Mouse (Mus musculus) embryonic stem cell, embryonic (primary cell): Measurements from ENCODE around the gene Mgst3.

Experiments used
- CTCF ChIA-PET, 4 experiments: fragments of 300-600 bp in 2 of 4; fragments of 350-600 bp in 2 of 4; sonication (Branson Sonifier 250); formaldehyde crosslinking; loops; one replicate each; lab custom pipeline; 2022; ENCODE audit warnings: inconsistent platforms in 2 of 4; lab: Charles Lee
- POLR2A ChIA-PET, 4 experiments: fragments of 300-600 bp in 2 of 4; fragments of 350-600 bp in 2 of 4; sonication (Branson Sonifier 250); formaldehyde crosslinking; loops; one replicate each; lab custom pipeline; 2022; ENCODE audit warnings: antibody characterized with exemption in 4 of 4, inconsistent platforms in 1 of 4; lab: Charles Lee

Gene Mgst3

GRCm38 (mm10) chr1:167392687-167393086, 954 bp downstream of the Mgst3 start:
- ChIA-PET POLR2A (interaction anchor here in 2 of 4 experiments (0.7 to 3.2 kb wide), 11 partner anchors 12 to 298 kb away, joined by 3 to 22 read pairs (median 9); partner anchors contain the start of gene Aldh9a1 (in 1 of the 2)), CTCF (interaction anchor here (0.6 to 2.9 kb wide), 16 partner anchors 8 to 567 kb away, joined by 3 to 32 read pairs (median 8); no protein-coding TSS in a partner anchor)

- ChIA-PET POLR2A (interaction anchor here in 1 of 4 experiments (0.7 to 3.2 kb wide), 4 partner anchors 13 to 94 kb away, joined by 3 to 22 read pairs (median 4); no protein-coding TSS in a partner anchor), CTCF (interaction anchor here (0.6 to 2.9 kb wide), 8 partner anchors 22 to 568 kb away, joined by 3 to 21 read pairs (median 4); no protein-coding TSS in a partner anchor)
These were observed 1.5 kb downstream of the Mgst3 start for GRCm38 (mm10) chr1:167392031-167392640.

- POLR2A ChIA-PET, result interaction anchor here in 1 of 4 experiments (1.0 to 1.3 kb wide), 4 partner anchors 9 to 19 kb away, joined by 3 to 4 read pairs (median 3); no protein-coding TSS in a partner anchor
- CTCF ChIA-PET, result interaction anchor here in 2 of 4 experiments (0.9 to 1.4 kb wide), 3 partner anchors 21 to 252 kb away, joined by 3 to 4 read pairs (median 3); no protein-coding TSS in a partner anchor
These were observed 2.4 kb downstream of the Mgst3 start for GRCm38 (mm10) chr1:167391241-167391640.

GRCm38 (mm10) chr1:167390381-167390780, 3.3 kb downstream of the Mgst3 start:
- POLR2A ChIA-PET, result interaction anchor here in 1 of 4 experiments (1.2 to 1.3 kb wide), 2 partner anchors 11 to 12 kb away, joined by 3 read pairs; no protein-coding TSS in a partner anchor

GRCm38 (mm10) chr1:167389584-167389983, 4.1 kb downstream of the Mgst3 start:
- ChIA-PET POLR2A (no interaction called here), CTCF (interaction anchor here in 1 of 4 experiments (0.6 kb wide), 1 partner anchor 90 kb away, joined by 3 read pairs; no protein-coding TSS in a partner anchor)

More at GRCm38 (mm10) chr1:167390381-167390780, 3.3 kb downstream of the Mgst3 start:
- CTCF ChIA-PET, result no interaction called here

GRCm38 (mm10) chr1:167388571-167388970, 5.1 kb downstream of the Mgst3 start:
- CTCF ChIA-PET, result interaction anchor here in 2 of 4 experiments (1.1 to 1.2 kb wide), 2 partner anchors 14 to 26 kb away, joined by 3 read pairs; no protein-coding TSS in a partner anchor
- POLR2A ChIA-PET, result no interaction called here

- POLR2A ChIA-PET, result no interaction called here
These were observed 5.8 kb downstream of the Mgst3 start for GRCm38 (mm10) chr1:167387796-167388195.

GRCm38 (mm10) chr1:167387310-167387709, 6.3 kb downstream of the Mgst3 start:
- ChIA-PET CTCF (interaction anchor here in 1 of 4 experiments (1.2 kb wide), 1 partner anchor 13 kb away, joined by 3 read pairs; no protein-coding TSS in a partner anchor), POLR2A (no interaction called here)

More at GRCm38 (mm10) chr1:167387796-167388195, 5.8 kb downstream of the Mgst3 start:
- CTCF ChIA-PET, result interaction anchor here in 1 of 4 experiments (1.2 kb wide), 1 partner anchor 14 kb away, joined by 3 read pairs; no protein-coding TSS in a partner anchor

GRCm38 (mm10) chr1:167386466-167386865, 7.2 kb downstream of the Mgst3 start:
- CTCF ChIA-PET, result no interaction called here
- POLR2A ChIA-PET, result no interaction called here

GRCm38 (mm10) chr1:167385636-167386035, 8.0 kb downstream of the Mgst3 start:
- ChIA-PET CTCF (no interaction called here), POLR2A (interaction anchor here in 2 of 4 experiments (0.7 to 2.6 kb wide), 4 partner anchors 8 to 1983 kb away, joined by 3 to 10 read pairs (median 6); partner anchors contain the start of gene Mgst3 (in 1 of the 2))

- CTCF ChIA-PET, result interaction anchor here in 1 of 4 experiments (0.6 to 1.3 kb wide), 2 partner anchors 530 to 802 kb away, joined by 4 read pairs; no protein-coding TSS in a partner anchor
- POLR2A ChIA-PET, result interaction anchor here in 2 of 4 experiments (0.7 to 2.6 kb wide), 6 partner anchors 9 to 1984 kb away, joined by 3 to 10 read pairs (median 3); partner anchors contain the start of gene Mgst3 (in 1 of the 2)
These were observed 8.4 kb downstream of the Mgst3 start for GRCm38 (mm10) chr1:167385211-167385610.

GRCm38 (mm10) chr1:167384156-167384555, 9.5 kb downstream of the Mgst3 start:
- CTCF ChIA-PET, result interaction anchor here in 2 of 4 experiments (0.9 to 1.3 kb wide), 4 partner anchors 9 to 531 kb away, joined by 4 to 5 read pairs (median 4); partner anchors contain the start of gene Mgst3 (in 1 of the 2)
- POLR2A ChIA-PET, result interaction anchor here in 3 of 4 experiments (0.6 to 2.6 kb wide), 6 partner anchors 9 to 162 kb away, joined by 3 to 10 read pairs (median 3); partner anchors contain the start of gene Mgst3 (in 2 of the 3)

- ChIA-PET CTCF (interaction anchor here in 1 of 4 experiments (0.9 to 1.5 kb wide), 2 partner anchors 11 to 255 kb away, joined by 4 to 6 read pairs; partner anchors contain the start of gene Mgst3), POLR2A (interaction anchor here in 2 of 4 experiments (0.6 to 1.7 kb wide), 8 partner anchors 8 to 33 kb away, joined by 3 to 8 read pairs (median 4); partner anchors contain the start of gene Mgst3 (in 2 of the 2))
These were observed 10.5 kb downstream of the Mgst3 start for GRCm38 (mm10) chr1:167383178-167383577.

- CTCF ChIA-PET, result interaction anchor here (0.5 to 1.5 kb wide), 6 partner anchors 10 to 1360 kb away, joined by 3 to 14 read pairs (median 6); partner anchors contain the start of gene Mgst3 (in 3 of the 4)
- POLR2A ChIA-PET, result interaction anchor here in 2 of 4 experiments (0.6 to 1.7 kb wide), 10 partner anchors 9 to 286 kb away, joined by 3 to 8 read pairs (median 3); partner anchors contain the start of gene Mgst3 (in 2 of the 2)
These were observed 10.9 kb downstream of the Mgst3 start for GRCm38 (mm10) chr1:167382763-167383162.

GRCm38 (mm10) chr1:167382316-167382715, 11.3 kb downstream of the Mgst3 start:
- ChIA-PET CTCF (interaction anchor here (0.5 to 1.5 kb wide), 7 partner anchors 9 to 1359 kb away, joined by 3 to 14 read pairs (median 5); partner anchors contain the start of gene Mgst3 (in 3 of the 4)), POLR2A (interaction anchor here in 3 of 4 experiments (0.6 to 2.6 kb wide), 10 partner anchors 8 to 339 kb away, joined by 3 to 10 read pairs (median 4); partner anchors contain the start of gene Mgst3 (in 2 of the 3))

- POLR2A ChIA-PET, result interaction anchor here in 3 of 4 experiments (0.6 to 4.8 kb wide), 11 partner anchors 7 to 340 kb away, joined by 3 to 22 read pairs (median 4); partner anchors contain the start of gene Mgst3 (in 2 of the 3)
- CTCF ChIA-PET, result interaction anchor here in 3 of 4 experiments (0.6 to 1.5 kb wide), 3 partner anchors 12 to 262 kb away, joined by 5 to 6 read pairs (median 5); partner anchors contain the start of gene Mgst3 (in 2 of the 3)
These were observed 12.3 kb downstream of the Mgst3 start for GRCm38 (mm10) chr1:167381050-167382015.

GRCm38 (mm10) chr1:167380223-167380622, 13.4 kb downstream of the Mgst3 start:
- ChIA-PET CTCF (no interaction called here), POLR2A (interaction anchor here in 2 of 4 experiments (1.0 to 4.8 kb wide), 7 partner anchors 8 to 41 kb away, joined by 3 to 22 read pairs (median 4); partner anchors contain the start of gene Mgst3 (in 2 of the 2))
